In the genomic region with DNA sequence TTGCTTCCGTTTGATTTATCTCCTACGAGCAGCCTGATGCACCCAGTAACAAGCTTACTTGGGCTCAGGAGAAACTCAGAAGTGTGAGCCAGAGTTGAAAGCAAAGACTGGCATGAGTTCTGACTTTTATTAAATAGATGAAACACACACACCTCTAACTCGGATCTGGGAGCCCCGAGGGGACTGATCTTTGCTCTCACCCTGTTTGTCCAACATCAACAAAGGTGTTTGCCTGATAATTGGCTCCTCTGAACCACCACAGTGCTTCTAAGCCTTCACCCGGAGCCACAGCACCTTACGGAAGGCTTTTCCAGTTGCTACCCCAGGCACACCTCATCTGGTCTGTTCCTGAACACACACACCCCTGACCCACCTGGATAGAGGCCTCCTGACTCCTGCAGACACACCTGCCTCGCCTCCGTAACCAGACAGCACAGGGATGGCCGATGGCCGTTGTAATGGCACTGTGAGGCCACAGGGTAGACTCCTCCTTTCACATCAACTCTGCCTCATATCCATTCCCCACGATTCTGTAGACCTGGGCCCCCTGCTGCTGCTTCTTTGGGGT, we compare ENCODE assay signal across 27 mouse cellular contexts.
DNase-seq lines count a peak whose midpoint lies in the region; ATAC-seq and TF ChIP-seq lines count a peak whose summit lies in the region.
"Had no signal": no experiment of that assay in that cellular context is flagged by ENCODE, and none has a peak within 500 bp of the region (broad histone marks: within the 10 kb centered on the region; RNA-seq: fewer than 3 reads in every experiment).

No protein-coding gene starts in this region.

- no peaks in the 10 kb centered on the region for H3K9me3 ChIP-seq in intestine, embryonic 15.5 days
- no peaks in the 10 kb centered on the region for H3K9me3 ChIP-seq in intestine, embryonic 16.5 days (ENCODE audit: control insufficient read depth, low read length)
- H3K9me3 ChIP-seq in stomach, embryonic 14.5 days (ENCODE audit: control insufficient read depth, low read depth, low read length), result no peaks in the 10 kb centered on the region
- H3K9me3 ChIP-seq: embryonic facial prominence, embryonic 10.5 days; embryonic facial prominence, embryonic 13.5 days; heart, embryonic 10.5 days; heart, embryonic 13.5 days had no signal

- H3K9ac ChIP-seq in liver, adult 2 months (ENCODE audit: low read depth, low read length), result no peak overlapping the region
- no peak overlapping the region for H3K9ac ChIP-seq in intestine, embryonic 15.5 days
- H3K9ac ChIP-seq in intestine, embryonic 16.5 days (ENCODE audit: low read depth, low read length), result no peak overlapping the region
- no peak overlapping the region for H3K9ac ChIP-seq in stomach, embryonic 14.5 days (replicated peaks; ENCODE audit: low read depth, low read length)
- H3K9ac ChIP-seq: embryonic facial prominence, embryonic 13.5 days; heart, embryonic 13.5 days; hindbrain, embryonic 14.5 days had no signal

- H3K4me3 ChIP-seq in liver, adult 2 months (ENCODE audit: insufficient read depth, low read depth, low read length), result no peak overlapping the region
- H3K4me3 ChIP-seq in intestine, embryonic 15.5 days (replicated peaks), result no peak overlapping the region
- no peak overlapping the region for H3K4me3 ChIP-seq in intestine, embryonic 16.5 days (ENCODE audit: low read length)
- no peak overlapping the region for H3K4me3 ChIP-seq in stomach, embryonic 14.5 days (ENCODE audit: low read depth, low read length)
- no peak overlapping the region for H3K4me3 ChIP-seq in lung, adult 2 months (replicated peaks; ENCODE audit: extremely low read depth, low read depth, low read length)
- H3K4me3 ChIP-seq: embryonic facial prominence, embryonic 10.5 days; embryonic facial prominence, embryonic 13.5 days; erythroblast, embryonic 14.5 days; heart, adult 2 months; heart, embryonic 10.5 days; heart, embryonic 13.5 days had no signal

- H3K79me2 ChIP-seq in liver, adult 2 months (ENCODE audit: control insufficient read depth, insufficient read depth, low read length), result no peaks in the 10 kb centered on the region

- TF ChIP-seq POLR2A in liver, adult 2 months (IDR thresholded peaks at IDR 0.05; ENCODE audit: extremely low read depth, insufficient read depth, low read length), result no peak
- TF ChIP-seq POLR2A in lung, adult 2 months (IDR thresholded peaks at IDR 0.05; ENCODE audit: borderline replicate concordance, extremely low read depth, low read depth, low read length), result no peak

- H3K4me2 ChIP-seq in intestine, embryonic 15.5 days (replicated peaks), result no peak overlapping the region
- no peak overlapping the region for H3K4me2 ChIP-seq in intestine, embryonic 16.5 days (ENCODE audit: low read depth, low read length)
- H3K4me2 ChIP-seq in stomach, embryonic 14.5 days (replicated peaks; ENCODE audit: low read depth, low read length), result no peak overlapping the region
- H3K4me2 ChIP-seq: embryonic facial prominence, embryonic 13.5 days; heart, embryonic 13.5 days; hindbrain, embryonic 14.5 days had no signal

- 25% methylated on average over 11 of the region's 11 CpGs for WGBS in liver, adult 2 months
- 58% methylated on average over 11 of the region's 11 CpGs for WGBS in intestine, embryonic 15.5 days
- WGBS in intestine, embryonic 16.5 days, result 50% methylated on average over 11 of the region's 11 CpGs
- 57% methylated on average over 11 of the region's 11 CpGs for WGBS in stomach, embryonic 14.5 days
- 67% methylated on average over 11 of the region's 11 CpGs for WGBS in lung, adult 2 months

- peak; percentile 11; the same call in 1 of the 2 replicates for TF ChIP-seq CTCF in liver, adult 2 months (IDR thresholded peaks at IDR 0.05; ENCODE audit: low read depth, low read length)
- TF ChIP-seq CTCF in lung, adult 2 months (IDR thresholded peaks at IDR 0.05; ENCODE audit: insufficient read depth, low read length), result no peak

- no peaks in the 10 kb centered on the region for H3K36me3 ChIP-seq in liver, adult 2 months (ENCODE audit: control insufficient read depth, insufficient read depth, low read length)
- no peaks in the 10 kb centered on the region for H3K36me3 ChIP-seq in intestine, embryonic 15.5 days
- no peaks in the 10 kb centered on the region for H3K36me3 ChIP-seq in intestine, embryonic 16.5 days (ENCODE audit: control insufficient read depth, insufficient read depth, low read length)
- no peaks in the 10 kb centered on the region for H3K36me3 ChIP-seq in stomach, embryonic 14.5 days (ENCODE audit: control insufficient read depth, insufficient read depth, low read length)
- H3K36me3 ChIP-seq: embryonic facial prominence, embryonic 10.5 days; embryonic facial prominence, embryonic 13.5 days; heart, embryonic 10.5 days; heart, embryonic 13.5 days had no signal

- H3K27me3 ChIP-seq in liver, adult 2 months (ENCODE audit: control insufficient read depth, insufficient read depth, low read length), result no peaks in the 10 kb centered on the region
- H3K27me3 ChIP-seq in intestine, embryonic 15.5 days (replicated peaks), result no peaks in the 10 kb centered on the region
- H3K27me3 ChIP-seq in intestine, embryonic 16.5 days (replicated peaks; ENCODE audit: control insufficient read depth, insufficient read depth, low read length), result no peaks in the 10 kb centered on the region
- H3K27me3 ChIP-seq in stomach, embryonic 14.5 days (ENCODE audit: control insufficient read depth, insufficient read depth, low read length), result no peaks in the 10 kb centered on the region
- H3K27me3 ChIP-seq: embryonic facial prominence, embryonic 13.5 days had no signal

- H3K4me1 ChIP-seq in liver, adult 2 months (ENCODE audit: control insufficient read depth, insufficient read depth, low read length), result no peaks in the 10 kb centered on the region; the same call in 1 of the 2 replicates
- H3K4me1 ChIP-seq in intestine, embryonic 15.5 days (replicated peaks), result no peaks in the 10 kb centered on the region; the same call in 1 of the 2 replicates
- 0 out of 2 replicates have a peak, but pooled peaks cover 7% of the 10 kb centered on the region for H3K4me1 ChIP-seq in intestine, embryonic 16.5 days (ENCODE audit: control insufficient read depth, insufficient read depth, low read length)
- H3K4me1 ChIP-seq in stomach, embryonic 14.5 days (ENCODE audit: control insufficient read depth, insufficient read depth, low read length), result no peaks in the 10 kb centered on the region
- H3K4me1 ChIP-seq in lung, adult 2 months (ENCODE audit: control insufficient read depth, insufficient read depth, low read length), result no peaks in the 10 kb centered on the region
- H3K4me1 ChIP-seq: heart, embryonic 10.5 days; heart, embryonic 13.5 days had no signal

- H3K27ac ChIP-seq in liver, adult 2 months (replicated peaks; ENCODE audit: insufficient read depth, low read depth, low read length), result no peak overlapping the region
- no peak overlapping the region for H3K27ac ChIP-seq in intestine, embryonic 15.5 days
- H3K27ac ChIP-seq in intestine, embryonic 16.5 days (ENCODE audit: low read length), result no peak overlapping the region
- no peak overlapping the region for H3K27ac ChIP-seq in stomach, embryonic 14.5 days (ENCODE audit: low read length)
- H3K27ac ChIP-seq: embryonic facial prominence, embryonic 10.5 days; embryonic facial prominence, embryonic 13.5 days; heart, adult 2 months; heart, embryonic 10.5 days; heart, embryonic 13.5 days; hindbrain, embryonic 14.5 days had no signal

- peak; percentile 61 for DNase-seq in liver, adult 2 months (ENCODE audit: extremely low read depth, low read depth, low spot score)
- no peak for DNase-seq in liver
- no peak for DNase-seq in lung, adult 18-20 months
- DNase-seq in gastrocnemius, adult 18-20 months (ENCODE audit: low spot score), result no peak
- DNase-seq in lung, adult 2 months, result no peak
- DNase-seq: adrenal gland, adult 2 months; adrenal gland, postnatal 14 days; cerebellum, adult 11-12 months; cerebellum, adult 8-10 months; cerebellum, postnatal 36 days; embryo, embryonic 11 days; gastrocnemius, postnatal 10 days; gastrocnemius, postnatal 36 days; heart, adult 2 months; heart, postnatal 14 days; heart, postnatal 4 days had no signal

- ATAC-seq in intestine, embryonic 15.5 days, result peak; percentile 68; the same call in 1 of the 2 replicates
- peak; percentile 64 for ATAC-seq in intestine, embryonic 16.5 days
- 0 out of 2 replicates have a peak, but pooled peaks have one; percentile 58 for ATAC-seq in stomach, embryonic 14.5 days (ENCODE audit: insufficient number of reproducible peaks, insufficient read depth, low FRiP score, low read depth)
- ATAC-seq: CD4-positive, CD25-positive, alpha-beta regulatory T cell, adult 4 months; forebrain, embryonic 14.5 days had no signal
